Mouse (Mus musculus) heart, embryonic 11.5 days (tissue): ENCODE measurements around the gene Ano2. TPM values are rescaled to one million over a fixed set of nuclear protein-coding genes. Genes with fewer than 3 reads are reported as not detected.

ENCODE experiments used
- ATAC-seq: fragments of 200-750 bp; cut with Nextera tagmentation; replicated peaks from 2 replicates; pipeline ENCODE4 v1.8.0; 2017; ENCODE audit warnings: moderate library complexity; ENCODE audit not compliant: insufficient number of reproducible peaks, low FRiP score, low TSS enrichment
- H3K27ac ChIP-seq: fragments of 300-500 bp; sonication (generic); 2 replicates; pipeline ENCODE4 v1.5.1; 2014; ENCODE audit warnings: mild to moderate bottlenecking, low read depth, low read length
- H3K27me3 ChIP-seq: fragments of 300-500 bp; sonication (generic); 2 replicates; pipeline ENCODE4 v1.6.1; 2014; ENCODE audit warnings: mild to moderate bottlenecking, low read length, mixed read lengths; ENCODE audit not compliant: control insufficient read depth, insufficient read depth
- H3K36me3 ChIP-seq: fragments of 300-500 bp; sonication (generic); 2 replicates; pipeline ENCODE4 v1.6.1; 2014; ENCODE audit warnings: mild to moderate bottlenecking, low read length, moderate library complexity, mixed read lengths; ENCODE audit not compliant: control insufficient read depth, insufficient read depth
- H3K4me1 ChIP-seq: fragments of 300-500 bp; sonication (generic); 2 replicates; pipeline ENCODE4 v1.6.1; 2014; ENCODE audit warnings: low read length; ENCODE audit not compliant: control insufficient read depth, insufficient read depth
- H3K4me2 ChIP-seq: fragments of 300-500 bp; sonication (generic); 2 replicates; pipeline ENCODE4 v1.6.1; 2014; ENCODE audit warnings: mild to moderate bottlenecking, moderate library complexity
- H3K4me3 ChIP-seq: fragments of 300-500 bp; sonication (generic); 2 replicates; pipeline ENCODE4 v1.5.1; 2014; ENCODE audit warnings: low read depth, low read length
- H3K9ac ChIP-seq: fragments of 300-500 bp; sonication (generic); 2 replicates; pipeline ENCODE4 v1.6.1; 2014; ENCODE audit warnings: mild to moderate bottlenecking, low read depth, low read length, moderate library complexity
- H3K9me3 ChIP-seq: fragments of 300-500 bp; sonication (generic); replicated peaks from 2 replicates; pipeline ENCODE4 v1.6.1; 2016; ENCODE audit warnings: low read length; ENCODE audit not compliant: control insufficient read depth
- WGBS: fragments of 180-500 bp; shearing (Covaris S2); extraction: QIAGEN DNeasy Blood & Tissue Kit; methylation state at CpG from one replicate; pipeline ENCODE4 v1.1.7; 2014; ENCODE audit not compliant: insufficient replicate concordance; 5-methylcytosine and 5-hydroxymethylcytosine counted together
- polyA plus RNA-seq: library from polyadenylated mRNA; unstranded; fragments of >200 nt; fragmentation: Nextera tagmentation; extraction: Ambion mirVana; gene quantifications from 2 replicates; pipeline ENCODE4 v1.2.1, GENCODE M21; 2014

Gene Ano2
- polyA plus RNA-seq, 1 experiment from 2014 or later, result 0.86 TPM

GRCm38 (mm10) chr6:125841284-125841683, 151.1 kb downstream of the Ano2 start:
- H3K4me3 ChIP-seq, result no peak overlapping the region
- H3K27ac ChIP-seq, result no peak overlapping the region
- WGBS, result 71% methylated on average over 3 of the region's 3 CpGs
- no peak overlapping the region for H3K4me2 ChIP-seq
- ATAC-seq, result no peak
- H3K9ac ChIP-seq, result no peak overlapping the region
- H3K36me3 ChIP-seq, result no peaks in the 10 kb centered on the region
- no peaks in the 10 kb centered on the region; the same call in 1 of the 2 replicates for H3K9me3 ChIP-seq
- no peaks in the 10 kb centered on the region for H3K27me3 ChIP-seq
- H3K4me1 ChIP-seq, result no peaks in the 10 kb centered on the region

GRCm38 (mm10) chr6:125851196-125851595, 161.0 kb downstream of the Ano2 start:
- no peak for ATAC-seq
- Histone ChIP-seq H3K27ac (no peak overlapping the region), H3K27me3 (no peaks in the 10 kb centered on the region)

GRCm38 (mm10) chr6:125858294-125858693, 168.1 kb downstream of the Ano2 start:
- Histone ChIP-seq H3K4me1 (no peaks in the 10 kb centered on the region), H3K4me2 (no peak overlapping the region), H3K27ac (no peak overlapping the region), H3K9ac (no peak overlapping the region), H3K36me3 (no peaks in the 10 kb centered on the region), H3K27me3 (no peaks in the 10 kb centered on the region), H3K4me3 (no peak overlapping the region), H3K9me3 (no peaks in the 10 kb centered on the region)
- WGBS, result 40% methylated on average over 1 of the region's 1 CpGs
- ATAC-seq, result no peak

More at GRCm38 (mm10) chr6:125851196-125851595, 161.0 kb downstream of the Ano2 start:
- no peak overlapping the region for H3K4me2 ChIP-seq
- no peak overlapping the region for H3K9ac ChIP-seq
- H3K4me3 ChIP-seq, result no peak overlapping the region
- no peaks in the 10 kb centered on the region for H3K9me3 ChIP-seq
- no peaks in the 10 kb centered on the region for H3K4me1 ChIP-seq
- no peaks in the 10 kb centered on the region for H3K36me3 ChIP-seq
- 82% methylated on average over 4 of the region's 4 CpGs for WGBS

GRCm38 (mm10) chr6:125868516-125868915, 178.3 kb downstream of the Ano2 start:
- H3K27me3 ChIP-seq, result no peaks in the 10 kb centered on the region
- no peak for ATAC-seq
- no peak overlapping the region for H3K4me2 ChIP-seq
- no peak overlapping the region for H3K9ac ChIP-seq
- H3K4me3 ChIP-seq, result no peak overlapping the region
- no peaks in the 10 kb centered on the region for H3K36me3 ChIP-seq
- no peaks in the 10 kb centered on the region for H3K4me1 ChIP-seq
- H3K9me3 ChIP-seq, result no peaks in the 10 kb centered on the region
- H3K27ac ChIP-seq, result no peak overlapping the region
- 29% methylated on average over 2 of the region's 2 CpGs for WGBS

GRCm38 (mm10) chr6:125871482-125871881, 181.3 kb downstream of the Ano2 start:
- Histone ChIP-seq H3K4me2 (no peak overlapping the region), H3K36me3 (no peaks in the 10 kb centered on the region), H3K9me3 (no peaks in the 10 kb centered on the region), H3K27me3 (no peaks in the 10 kb centered on the region), H3K4me1 (no peaks in the 10 kb centered on the region), H3K9ac (no peak overlapping the region), H3K4me3 (no peak overlapping the region), H3K27ac (no peak overlapping the region)
- 79% methylated on average over 4 of the region's 4 CpGs for WGBS
- no peak for ATAC-seq

- H3K9ac ChIP-seq, result no peak overlapping the region
- H3K27ac ChIP-seq, result no peak overlapping the region
- H3K4me1 ChIP-seq, result no peaks in the 10 kb centered on the region
- no peak for ATAC-seq
- no peaks in the 10 kb centered on the region for H3K36me3 ChIP-seq
- no peak overlapping the region for H3K4me3 ChIP-seq
- 83% methylated on average over 6 of the region's 6 CpGs for WGBS
- no peaks in the 10 kb centered on the region for H3K9me3 ChIP-seq
- no peaks in the 10 kb centered on the region for H3K27me3 ChIP-seq
- no peak overlapping the region for H3K4me2 ChIP-seq
Measured at GRCm38 (mm10) chr6:125874742-125875141, 184.5 kb downstream of the Ano2 start.

- WGBS, result 78% methylated on average over 1 of the region's 1 CpGs
- H3K9me3 ChIP-seq, result no peaks in the 10 kb centered on the region
Measured at GRCm38 (mm10) chr6:125876884-125877283, 186.7 kb downstream of the Ano2 start.

GRCm38 (mm10) chr6:125878671-125879070, 188.5 kb downstream of the Ano2 start:
- Histone ChIP-seq H3K4me3 (no peak overlapping the region), H3K27me3 (no peaks in the 10 kb centered on the region), H3K27ac (no peak overlapping the region), H3K4me1 (no peaks in the 10 kb centered on the region), H3K4me2 (no peak overlapping the region), H3K9ac (no peak overlapping the region), H3K36me3 (no peaks in the 10 kb centered on the region), H3K9me3 (no peaks in the 10 kb centered on the region)
- 64% methylated on average over 2 of the region's 2 CpGs for WGBS
- ATAC-seq, result no peak

More at GRCm38 (mm10) chr6:125876884-125877283, 186.7 kb downstream of the Ano2 start:
- no peak overlapping the region for H3K9ac ChIP-seq
- H3K4me3 ChIP-seq, result no peak overlapping the region
- H3K27ac ChIP-seq, result no peak overlapping the region
- no peaks in the 10 kb centered on the region for H3K4me1 ChIP-seq
- no peak overlapping the region for H3K4me2 ChIP-seq
- H3K36me3 ChIP-seq, result no peaks in the 10 kb centered on the region
- H3K27me3 ChIP-seq, result no peaks in the 10 kb centered on the region
- ATAC-seq, result no peak

- Histone ChIP-seq H3K4me1 (no peaks in the 10 kb centered on the region), H3K9me3 (no peaks in the 10 kb centered on the region), H3K9ac (no peak overlapping the region), H3K4me3 (no peak overlapping the region), H3K27ac (no peak overlapping the region), H3K4me2 (no peak overlapping the region), H3K36me3 (no peaks in the 10 kb centered on the region), H3K27me3 (no peaks in the 10 kb centered on the region)
- no peak for ATAC-seq
- 79% methylated on average over 7 of the region's 7 CpGs for WGBS
Measured at GRCm38 (mm10) chr6:125879306-125879705, 189.1 kb downstream of the Ano2 start.
